Mouse (Mus musculus) spleen, adult 2 months (tissue): ENCODE measurements around the gene G0s2. TPM values are rescaled to one million over a fixed set of nuclear protein-coding genes. Genes with fewer than 3 reads are reported as not detected.

Experiments
- DNase-seq, 2 experiments: peaks; one replicate each; pipeline versions ENCODE4 v3.0.0 to v3.0.0-alpha.2; 2012 to 2021; ENCODE audit warnings: low spot score in 2 of 2, low read depth in 1 of 2
- H3K27ac ChIP-seq: fragments of 200-500 bp; 2 replicates; pipeline ENCODE4 v1.5.1; 2012; ENCODE audit warnings: low read length, inconsistent platforms; ENCODE audit not compliant: insufficient read depth
- H3K27me3 ChIP-seq: fragments of 200-500 bp; 2 replicates; pipeline ENCODE4 v1.6.1; 2012; ENCODE audit warnings: mild to moderate bottlenecking, moderate library complexity, low read length, inconsistent platforms; ENCODE audit not compliant: control insufficient read depth, insufficient read depth
- H3K36me3 ChIP-seq: fragments of 200-500 bp; 2 replicates; pipeline ENCODE4 v1.6.1; 2012; ENCODE audit warnings: mild to moderate bottlenecking, low read length, inconsistent platforms; ENCODE audit not compliant: control insufficient read depth, insufficient read depth
- H3K4me1 ChIP-seq: fragments of 200-500 bp; 2 replicates; pipeline ENCODE4 v1.6.1; 2011; ENCODE audit warnings: inconsistent platforms; ENCODE audit not compliant: control insufficient read depth, insufficient read depth, insufficient read length
- H3K4me3 ChIP-seq: fragments of 200-500 bp; 2 replicates; pipeline ENCODE4 v1.5.1; 2011; ENCODE audit warnings: mild to moderate bottlenecking, inconsistent platforms; ENCODE audit not compliant: insufficient read depth, insufficient read length; ENCODE audit errors: extremely low read depth
- CTCF ChIP-seq: fragments of 200-500 bp; IDR thresholded peaks from 2 replicates; pipeline ENCODE4 v1.5.1; 2011; ENCODE audit warnings: mild to moderate bottlenecking, inconsistent platforms; ENCODE audit not compliant: insufficient read depth, insufficient read length, insufficient replicate concordance; ENCODE audit errors: extremely low read depth
- POLR2A ChIP-seq: fragments of 200-500 bp; IDR thresholded peaks from 2 replicates; pipeline ENCODE4 v1.6.1; 2011; ENCODE audit warnings: low read depth, low read length, inconsistent platforms
- WGBS: fragments of 180-500 bp; shearing (Covaris S2); methylation state at CpG from one replicate; pipeline ENCODE4 v1.1.7; 2018; 5-methylcytosine and 5-hydroxymethylcytosine counted together
- polyA plus RNA-seq: library from polyadenylated mRNA; depleted of rRNA; stranded (reverse); fragments of >200 nt; gene quantifications from 2 replicates; pipeline ENCODE4 v1.2.3, GENCODE M21; 2012; rRNA removed

The G0s2 gene
- 60.8 and 66.5 TPM in 2 replicates for polyA plus RNA-seq

DNA sequence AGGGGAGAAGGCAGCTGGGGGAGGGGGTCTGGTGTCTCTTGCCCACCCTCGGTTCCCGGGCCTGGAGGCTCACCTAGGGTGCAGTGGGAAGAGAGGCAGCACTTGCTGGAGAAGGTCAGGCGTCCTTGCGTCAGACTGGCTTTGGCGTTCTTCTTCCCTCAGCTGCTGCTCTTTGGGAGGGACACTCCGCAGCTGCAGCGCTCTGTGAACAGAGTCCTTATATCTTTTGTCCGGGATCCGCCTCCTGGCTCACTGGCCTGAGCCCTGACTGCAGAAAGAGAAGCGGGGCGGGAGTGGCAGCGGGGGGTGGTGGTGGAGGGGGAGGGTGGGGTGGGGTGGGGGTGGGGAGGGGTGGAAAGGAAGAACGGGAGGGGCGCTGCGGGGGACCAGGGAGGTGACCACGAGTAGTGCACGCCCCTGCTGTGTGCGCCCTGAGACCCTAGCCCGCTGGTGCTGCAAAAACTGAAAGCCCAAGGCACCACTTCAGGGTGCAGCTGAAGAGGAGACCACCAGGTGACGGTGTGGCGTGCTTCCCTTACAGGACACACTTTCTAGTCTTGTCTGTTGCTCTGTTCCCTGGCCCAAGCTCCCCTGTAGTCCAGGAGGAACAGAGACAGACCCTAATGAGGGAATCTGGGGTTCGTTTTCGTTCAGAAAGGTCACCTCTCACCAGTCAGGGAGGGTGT, at the start of gene G0s2:
Gene G0s2 (minus strand): TSS at position 302 of the 686 bp plus-strand sequence.
- Histone ChIP-seq H3K4me1 (peaks cover 4% of the 10 kb centered on the region; the same call in 1 of the 2 replicates), H3K36me3 (no peaks in the 10 kb centered on the region), H3K27ac (peak within 1 kb of the TSS; percentile 52), H3K4me3 (peak within 1 kb of the TSS; percentile 47), H3K27me3 (no peaks in the 10 kb centered on the region)
- TF ChIP-seq POLR2A = 0 out of 2 replicates have a peak, but pooled peaks have one; percentile 15
- TF ChIP-seq CTCF = peak; percentile 7; the same call in 1 of the 2 replicates
- DNase-seq = peak in 1 of 2 experiments; percentile 7
- 15% methylated on average over 20 of the region's 23 CpGs for WGBS

DNA sequence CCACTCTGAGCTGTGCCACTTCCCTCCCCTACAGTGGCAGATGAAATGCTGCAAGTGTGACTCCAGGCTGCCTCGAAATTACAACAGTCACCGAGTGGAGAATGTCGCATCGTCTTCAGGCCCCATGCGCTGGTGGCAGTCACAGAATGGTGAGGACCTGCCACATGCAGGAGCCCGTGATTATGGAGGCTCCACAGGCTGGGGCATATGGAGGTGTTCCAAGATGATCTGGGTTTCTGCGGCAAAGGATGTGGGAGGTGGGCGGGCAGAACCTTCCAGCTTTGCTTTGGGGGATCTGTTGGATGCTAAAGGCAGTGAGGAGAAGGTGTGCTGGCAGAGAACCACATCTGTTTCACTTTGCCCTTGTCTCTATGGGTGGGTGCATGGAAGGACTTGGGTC, 47.4 kb upstream of the G0s2 start:
- no peaks in the 10 kb centered on the region for H3K36me3 ChIP-seq
- no peaks in the 10 kb centered on the region for H3K4me1 ChIP-seq
- DNase-seq = no peak
- TF ChIP-seq CTCF (no peak), POLR2A (no peak)
- H3K27me3 ChIP-seq = no peaks in the 10 kb centered on the region
- 87% methylated on average over 8 of the region's 8 CpGs for WGBS
- no peak overlapping the region for H3K27ac ChIP-seq
- H3K4me3 ChIP-seq = no peak overlapping the region

DNA sequence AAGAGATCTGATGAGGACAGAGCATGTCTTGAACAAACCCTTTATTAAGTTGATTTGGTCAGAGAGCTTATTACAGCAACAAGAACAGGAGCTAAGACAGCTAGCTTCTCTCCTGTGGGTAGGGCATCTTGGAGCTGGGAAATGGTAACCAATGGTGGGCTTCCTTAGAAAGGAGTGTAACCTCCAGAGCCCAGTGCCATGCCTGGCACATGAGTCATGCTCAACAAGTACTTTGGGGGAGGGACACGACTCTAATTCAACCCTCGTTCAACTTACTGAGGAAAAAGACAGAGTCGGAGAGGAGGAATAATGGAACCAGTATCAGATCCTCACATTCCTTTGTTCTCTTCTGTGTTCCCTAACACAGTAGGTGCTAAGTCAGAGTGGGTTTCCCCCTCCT, 46.7 kb upstream of the G0s2 start:
- Histone ChIP-seq H3K27me3 (no peaks in the 10 kb centered on the region), H3K27ac (no peak overlapping the region), H3K36me3 (no peaks in the 10 kb centered on the region), H3K4me3 (no peak overlapping the region), H3K4me1 (no peaks in the 10 kb centered on the region)
- TF ChIP-seq CTCF (no peak), POLR2A (no peak)
- no peak for DNase-seq
- 81% methylated on average over 3 of the region's 3 CpGs for WGBS

DNA sequence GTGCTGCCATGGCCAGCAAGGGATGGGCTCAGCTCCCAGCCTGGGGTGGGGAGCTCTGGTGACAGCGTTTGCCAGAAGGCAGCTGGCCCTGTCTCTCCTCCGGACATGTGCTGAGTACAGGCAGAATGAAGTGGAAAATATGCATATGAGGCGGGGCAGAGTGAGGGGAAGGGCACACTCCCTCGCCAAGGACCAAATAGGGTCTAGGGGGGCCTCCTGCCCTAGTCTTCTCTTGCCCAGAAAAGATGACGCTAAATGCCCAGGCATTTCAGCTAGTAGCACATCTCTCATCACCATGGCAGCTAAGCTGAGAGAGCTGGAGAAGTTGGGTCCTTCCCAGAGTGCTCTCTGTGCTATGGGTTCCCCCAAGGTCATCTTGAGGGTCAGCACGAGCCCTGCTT, 44.1 kb upstream of the G0s2 start:
- H3K4me3 ChIP-seq = no peak overlapping the region
- H3K27me3 ChIP-seq = no peaks in the 10 kb centered on the region
- H3K36me3 ChIP-seq = no peaks in the 10 kb centered on the region
- 68% methylated on average over 6 of the region's 6 CpGs for whole genome bisulfite sequencing
- TF ChIP-seq POLR2A (no peak), CTCF (no peak)
- no peaks in the 10 kb centered on the region for H3K4me1 ChIP-seq
- H3K27ac ChIP-seq = no peak overlapping the region
- no peak for DNase-seq

DNA sequence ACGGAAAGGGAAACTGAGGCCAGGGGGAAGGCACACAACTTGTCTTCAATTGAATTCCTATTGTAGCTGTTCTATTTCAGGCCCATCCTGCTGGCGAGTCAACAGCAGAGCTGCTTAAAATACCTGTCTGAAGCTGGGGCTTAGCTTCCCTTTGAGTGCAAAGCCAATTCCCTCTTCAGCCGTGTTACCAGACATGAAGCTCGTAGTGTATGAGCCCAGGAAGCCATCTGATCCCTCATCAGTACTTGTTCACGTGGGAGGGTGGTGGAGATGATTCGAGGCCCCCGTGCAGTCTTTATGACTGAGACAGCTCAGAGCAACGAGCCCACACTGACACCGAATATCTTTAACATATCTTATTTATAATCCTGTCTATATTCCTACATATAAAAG, 43.3 kb upstream of the G0s2 start:
- H3K27ac ChIP-seq = peak overlapping the region; percentile 39; the same call in 1 of the 2 replicates
- WGBS = 82% methylated on average over 9 of the region's 9 CpGs
- TF ChIP-seq CTCF (no peak), POLR2A (no peak)
- DNase-seq = no peak
- no peaks in the 10 kb centered on the region for H3K36me3 ChIP-seq
- H3K4me1 ChIP-seq = no peaks in the 10 kb centered on the region
- no peak overlapping the region for H3K4me3 ChIP-seq
- H3K27me3 ChIP-seq = no peaks in the 10 kb centered on the region

DNA sequence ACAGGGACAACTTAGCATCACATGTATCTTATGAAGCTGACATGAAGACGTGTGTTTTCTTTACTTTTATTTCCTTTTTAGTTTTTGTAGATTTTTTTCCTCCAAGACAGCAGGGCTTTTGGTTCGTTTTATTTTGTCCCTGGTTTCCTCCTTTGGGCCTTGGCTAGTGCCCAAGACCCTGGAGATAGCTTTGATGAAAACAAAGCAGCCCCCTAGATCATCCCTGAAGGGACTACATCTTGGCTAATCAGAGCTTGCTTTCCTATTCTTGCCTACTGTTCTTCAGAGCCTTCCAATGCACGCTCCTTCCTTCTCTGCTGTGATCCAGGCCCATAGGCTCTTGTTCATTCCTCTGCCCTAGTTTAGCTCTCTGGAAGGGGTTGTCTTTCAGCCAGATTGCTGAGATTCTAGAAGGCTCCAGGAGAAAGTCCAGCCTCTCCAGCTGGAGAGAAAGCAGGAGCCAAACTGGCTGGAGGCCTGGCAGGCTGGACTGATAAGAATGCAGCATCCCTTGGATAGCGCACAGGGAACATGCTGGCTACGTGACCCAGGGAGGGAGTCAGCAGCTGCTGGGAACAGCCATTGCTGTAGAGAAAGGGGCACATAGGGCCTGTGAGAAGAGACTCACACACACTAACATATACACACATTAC, 42.8 kb upstream of the G0s2 start:
- H3K27me3 ChIP-seq = no peaks in the 10 kb centered on the region
- no peak for DNase-seq
- TF ChIP-seq CTCF (no peak), POLR2A (no peak)
- no peaks in the 10 kb centered on the region for H3K36me3 ChIP-seq
- WGBS = 76% methylated on average over 5 of the region's 5 CpGs
- 0 out of 2 replicates have a peak overlapping the region, but pooled peaks have one; percentile 39 for H3K27ac ChIP-seq
- H3K4me1 ChIP-seq = no peaks in the 10 kb centered on the region
- H3K4me3 ChIP-seq = no peak overlapping the region

DNA sequence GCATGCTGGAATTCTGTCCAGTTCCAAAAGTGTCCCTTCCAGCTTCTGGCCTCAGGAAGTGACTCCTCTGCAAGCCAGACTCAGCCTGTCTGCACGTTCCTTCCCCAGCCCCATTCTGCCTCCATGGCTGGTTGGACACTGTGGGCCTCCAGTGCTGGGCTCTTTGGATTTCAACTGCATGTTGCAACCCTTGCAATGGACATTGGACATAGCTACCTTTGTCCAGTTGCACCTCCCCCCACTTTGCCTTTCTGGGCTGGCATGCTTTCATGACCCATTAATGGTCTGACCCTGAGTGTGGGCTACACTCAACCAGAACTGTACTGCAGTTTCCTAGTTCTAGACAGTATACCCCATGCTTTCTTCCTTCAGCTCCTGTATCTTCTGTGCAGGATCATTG, 38.6 kb upstream of the G0s2 start:
- H3K4me1 ChIP-seq = no peaks in the 10 kb centered on the region
- WGBS = 80% methylated on average over 1 of the region's 1 CpGs
- no peak for DNase-seq

More for the DNA sequence above, 38.6 kb upstream of the G0s2 start:
- Histone ChIP-seq H3K27me3 (no peaks in the 10 kb centered on the region), H3K36me3 (no peaks in the 10 kb centered on the region), H3K4me3 (no peak overlapping the region), H3K27ac (no peak overlapping the region)
- TF ChIP-seq POLR2A (no peak), CTCF (no peak)
